Mouse (Mus musculus) embryonic facial prominence, embryonic 14.5 days (tissue): ENCODE measurements at regions not wholly inside any gene's neighbourhood (a gene's known extent, or its start where the extent isn't known, plus 50 kb on each side); places are given as distances from the start of the nearest gene placed in this dataset.

ENCODE experiments used
- ATAC-seq: fragments of 200-750 bp; cut with Nextera tagmentation; 2 replicates; pipeline ENCODE4 v1.8.0; 2017; ENCODE audit warnings: low read depth, moderate number of reproducible peaks, moderate TSS enrichment
- DNase-seq: peaks from one replicate; pipeline ENCODE4 v3.0.0-alpha.2; 2015; ENCODE audit warnings: low spot score
- H3K27ac ChIP-seq: fragments of 300-500 bp; sonication (generic); replicated peaks from 2 replicates; pipeline ENCODE4 v1.5.1; 2014; ENCODE audit warnings: low read depth, mild to moderate bottlenecking, low read length, moderate library complexity
- H3K27me3 ChIP-seq: fragments of 300-500 bp; sonication (generic); replicated peaks from 2 replicates; pipeline ENCODE4 v1.6.1; 2014; ENCODE audit warnings: low read length; ENCODE audit not compliant: control insufficient read depth, insufficient read depth
- H3K36me3 ChIP-seq: fragments of 300-500 bp; sonication (generic); 2 replicates; pipeline ENCODE4 v1.6.1; 2014; ENCODE audit warnings: low read length, mixed read lengths; ENCODE audit not compliant: control insufficient read depth, insufficient read depth
- H3K4me1 ChIP-seq: fragments of 300-500 bp; sonication (generic); 2 replicates; pipeline ENCODE4 v1.6.1; 2014; ENCODE audit warnings: antibody characterized with exemption, low read length; ENCODE audit not compliant: control insufficient read depth, insufficient read depth
- H3K4me2 ChIP-seq: fragments of 300-500 bp; sonication (generic); 2 replicates; pipeline ENCODE4 v1.6.1; 2014; ENCODE audit warnings: low read depth, mild to moderate bottlenecking, low read length, moderate library complexity, mixed read lengths
- H3K4me3 ChIP-seq: fragments of 300-500 bp; sonication (generic); 2 replicates; pipeline ENCODE4 v1.5.1; 2014; ENCODE audit warnings: low read depth, mild to moderate bottlenecking, low read length
- H3K9ac ChIP-seq: fragments of 300-500 bp; sonication (generic); 2 replicates; pipeline ENCODE4 v1.6.1; 2014; ENCODE audit warnings: low read depth, mild to moderate bottlenecking, low read length, moderate library complexity, mixed read lengths
- H3K9me3 ChIP-seq: fragments of 300-500 bp; sonication (generic); 2 replicates; pipeline ENCODE4 v1.6.1; 2016; ENCODE audit warnings: low read length; ENCODE audit not compliant: control insufficient read depth
- WGBS: fragments of 180-500 bp; shearing (Covaris S2); extraction: QIAGEN DNeasy Blood & Tissue Kit; methylation state at CpG from one replicate; pipeline ENCODE4 v1.1.7; 2014; 5-methylcytosine and 5-hydroxymethylcytosine counted together

- Histone ChIP-seq H3K4me2 (no peak overlapping the region), H3K9me3 (no peaks in the 10 kb centered on the region), H3K9ac (no peak overlapping the region), H3K27ac (no peak overlapping the region), H3K4me1 (no peaks in the 10 kb centered on the region), H3K36me3 (no peaks in the 10 kb centered on the region), H3K4me3 (no peak overlapping the region), H3K27me3 (no peaks in the 10 kb centered on the region)
- ATAC-seq: 0 out of 2 replicates have a peak, but pooled peaks have one; percentile 50
- 9% methylated on average over 3 of the region's 3 CpGs for WGBS
- DNase-seq: peak; percentile 52
These were observed 229.7 kb upstream of the Grm3 start for GRCm38 (mm10) chr5:9954652-9955051.

GRCm38 (mm10) chr5:9938746-9939145, 213.8 kb upstream of the Grm3 start:
- no peaks in the 10 kb centered on the region for H3K27me3 ChIP-seq
- no peak overlapping the region for H3K4me3 ChIP-seq
- ATAC-seq (no peak), DNase-seq (no peak)
- no peak overlapping the region for H3K27ac ChIP-seq
- H3K9ac ChIP-seq: no peak overlapping the region
- WGBS: 63% methylated on average over 2 of the region's 2 CpGs
- no peak overlapping the region for H3K4me2 ChIP-seq
- H3K4me1 ChIP-seq: no peaks in the 10 kb centered on the region
- no peaks in the 10 kb centered on the region for H3K36me3 ChIP-seq
- no peaks in the 10 kb centered on the region for H3K9me3 ChIP-seq

- Histone ChIP-seq H3K27ac (no peak overlapping the region), H3K4me1 (no peaks in the 10 kb centered on the region), H3K36me3 (no peaks in the 10 kb centered on the region), H3K4me3 (no peak overlapping the region), H3K9me3 (no peaks in the 10 kb centered on the region), H3K27me3 (no peaks in the 10 kb centered on the region), H3K9ac (no peak overlapping the region), H3K4me2 (no peak overlapping the region)
- 62% methylated on average over 3 of the region's 3 CpGs for WGBS
- no peak for DNase-seq
- ATAC-seq: no peak
These were observed 188.0 kb upstream of the Grm3 start for GRCm38 (mm10) chr5:9912936-9913335.

GRCm38 (mm10) chr5:9911783-9912182, 186.8 kb upstream of the Grm3 start:
- WGBS: 86% methylated on average over 1 of the region's 1 CpGs
- no peak overlapping the region for H3K27ac ChIP-seq
- no peak overlapping the region for H3K4me2 ChIP-seq
- no peaks in the 10 kb centered on the region for H3K27me3 ChIP-seq
- H3K4me3 ChIP-seq: no peak overlapping the region
- no peak for ATAC-seq
- no peak overlapping the region for H3K9ac ChIP-seq
- H3K9me3 ChIP-seq: no peaks in the 10 kb centered on the region
- no peaks in the 10 kb centered on the region for H3K36me3 ChIP-seq
- DNase-seq: no peak
- H3K4me1 ChIP-seq: no peaks in the 10 kb centered on the region

GRCm38 (mm10) chr5:9911089-9911473, 186.1 kb upstream of the Grm3 start:
- H3K9me3 ChIP-seq: no peaks in the 10 kb centered on the region
- H3K9ac ChIP-seq: no peak overlapping the region
- no peak for ATAC-seq
- no peaks in the 10 kb centered on the region for H3K4me1 ChIP-seq
- no peaks in the 10 kb centered on the region for H3K36me3 ChIP-seq
- no peak overlapping the region for H3K27ac ChIP-seq
- H3K4me3 ChIP-seq: no peak overlapping the region
- no peak overlapping the region for H3K4me2 ChIP-seq
- DNase-seq: no peak
- no peaks in the 10 kb centered on the region for H3K27me3 ChIP-seq

GRCm38 (mm10) chr5:9910452-9911088, 185.6 kb upstream of the Grm3 start:
- Histone ChIP-seq H3K27me3 (no peaks in the 10 kb centered on the region), H3K27ac (no peak overlapping the region), H3K9me3 (no peaks in the 10 kb centered on the region), H3K4me3 (no peak overlapping the region), H3K36me3 (no peaks in the 10 kb centered on the region), H3K4me1 (no peaks in the 10 kb centered on the region), H3K4me2 (no peak overlapping the region), H3K9ac (no peak overlapping the region)
- ATAC-seq (no peak), DNase-seq (no peak)
- WGBS: 90% methylated on average over 1 of the region's 1 CpGs

- no peak overlapping the region for H3K4me2 ChIP-seq
- H3K9ac ChIP-seq: no peak overlapping the region
- DNase-seq (no peak), ATAC-seq (no peak)
- H3K4me3 ChIP-seq: no peak overlapping the region
- no peak overlapping the region for H3K27ac ChIP-seq
- 73% methylated on average over 2 of the region's 2 CpGs for WGBS
- no peaks in the 10 kb centered on the region for H3K36me3 ChIP-seq
- H3K27me3 ChIP-seq: no peaks in the 10 kb centered on the region
- H3K9me3 ChIP-seq: no peaks in the 10 kb centered on the region
- H3K4me1 ChIP-seq: no peaks in the 10 kb centered on the region
These were observed 170.3 kb upstream of the Grm3 start for GRCm38 (mm10) chr5:9895297-9895696.

GRCm38 (mm10) chr5:9878063-9878462, 153.1 kb upstream of the Grm3 start:
- ATAC-seq (no peak), DNase-seq (no peak)
- Histone ChIP-seq H3K36me3 (no peaks in the 10 kb centered on the region), H3K27me3 (no peaks in the 10 kb centered on the region), H3K27ac (no peak overlapping the region), H3K4me3 (no peak overlapping the region), H3K4me2 (no peak overlapping the region), H3K9ac (no peak overlapping the region), H3K9me3 (no peaks in the 10 kb centered on the region), H3K4me1 (no peaks in the 10 kb centered on the region)
- WGBS: 54% methylated on average over 1 of the region's 1 CpGs

GRCm38 (mm10) chr5:9869091-9869490, 144.1 kb upstream of the Grm3 start:
- WGBS: 90% methylated on average over 4 of the region's 4 CpGs
- ATAC-seq: no peak
- H3K4me1 ChIP-seq: no peaks in the 10 kb centered on the region

More at GRCm38 (mm10) chr5:9869091-9869490, 144.1 kb upstream of the Grm3 start:
- Histone ChIP-seq H3K36me3 (no peaks in the 10 kb centered on the region), H3K27ac (no peak overlapping the region), H3K9me3 (no peaks in the 10 kb centered on the region), H3K4me2 (no peak overlapping the region), H3K4me3 (no peak overlapping the region), H3K27me3 (no peaks in the 10 kb centered on the region), H3K9ac (no peak overlapping the region)
- no peak for DNase-seq
